Mouse (Mus musculus) heart, adult 2 months (tissue): ENCODE results near the gene Gucy2g.

Experiments
- CTCF ChIP-seq: fragments of 200-600 bp; IDR thresholded peaks from 2 replicates; pipeline ENCODE4 v1.8.1; 2022; ENCODE audit warnings: antibody characterized with exemption, mild to moderate bottlenecking, moderate library complexity
- EP300 ChIP-seq: fragments of 200-500 bp; IDR thresholded peaks from 2 replicates; pipeline ENCODE4 v1.6.1; 2011; ENCODE audit warnings: low read depth, low read length, control low read depth; ENCODE audit not compliant: insufficient read depth
- POLR2A ChIP-seq: fragments of 200-500 bp; IDR thresholded peaks from 2 replicates; pipeline ENCODE4 v1.6.1; 2011; ENCODE audit warnings: mild to moderate bottlenecking, low read depth, low read length, control low read depth; ENCODE audit not compliant: insufficient read depth

GRCm38 (mm10) chr19:55276770-55277169 is 35.7 kb upstream of the Gucy2g start:
- TF ChIP-seq CTCF (no peak), POLR2A (no peak), EP300 (no peak)
